Mouse (Mus musculus): ENCODE measurements around the gene Cage1. TPM values are rescaled to one million over a fixed set of nuclear protein-coding genes. Genes with fewer than 3 reads are reported as not detected.
A peak's percentile ranks its signal among the peaks of the same experiment; 100 is the strongest.

Cage1 gene
- 1.0 and 1.2 TPM in 2 replicates for polyA plus RNA-seq (2015; fragmentation: Nextera tagmentation; extraction: Ambion mirVana)

- peak; percentile 98 for DNase-seq (ENCODE audit: low spot score)
Observed at GRCm38 (mm10) chr13:38037044-38037687, at the start of gene Cage1. Gene Cage1, minus strand, starts transcription at chr13:38037069.

DNA sequence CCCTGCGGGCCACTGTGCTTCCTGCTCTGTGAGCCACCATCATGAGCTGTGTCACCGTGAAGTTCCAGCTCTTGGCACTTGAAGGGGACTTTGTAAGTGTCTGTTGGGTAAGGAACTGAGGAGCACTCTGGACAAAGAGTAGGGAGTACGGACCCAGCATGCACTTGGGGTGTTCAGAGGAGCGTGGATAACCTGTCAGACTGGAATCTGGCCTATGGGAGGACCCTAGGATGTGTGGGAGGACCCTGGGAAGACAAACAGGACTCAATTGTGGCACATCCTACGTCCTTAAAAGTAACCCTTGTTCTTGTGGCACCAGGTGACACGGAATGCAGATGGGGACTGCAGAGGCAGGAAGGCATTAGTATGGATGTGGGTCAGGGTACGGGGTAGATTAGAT, 44.3 kb upstream of the Cage1 start:
- no peak for DNase-seq (ENCODE audit: low spot score)

GRCm38 (mm10) chr13:38080725-38081124, 43.9 kb upstream of the Cage1 start:
- no peak for DNase-seq (ENCODE audit: low spot score)

DNA sequence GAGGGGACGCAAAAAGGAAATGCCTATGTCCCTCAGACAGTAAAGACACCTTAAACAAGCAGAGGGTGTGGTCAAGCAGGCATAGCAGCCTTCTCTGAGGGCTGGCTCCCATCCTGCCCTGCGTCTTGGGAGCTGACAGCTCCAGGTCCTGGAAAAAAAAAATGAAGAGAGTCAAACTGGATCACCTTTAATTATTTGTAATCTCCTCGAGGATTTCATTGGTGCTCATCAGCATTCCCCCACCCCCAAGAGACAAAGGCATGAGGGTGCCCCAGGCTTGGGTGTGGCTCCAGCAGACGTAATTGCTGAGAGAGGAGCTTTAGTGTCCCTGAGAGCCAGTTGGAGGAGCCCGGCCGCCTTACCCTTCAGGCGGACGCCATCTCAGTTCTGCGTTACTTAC, 43.1 kb upstream of the Cage1 start:
- DNase-seq (ENCODE audit: low spot score), result no peak

GRCm38 (mm10) chr13:38079366-38079765, 42.5 kb upstream of the Cage1 start:
- DNase-seq (ENCODE audit: low spot score), result no peak

DNA sequence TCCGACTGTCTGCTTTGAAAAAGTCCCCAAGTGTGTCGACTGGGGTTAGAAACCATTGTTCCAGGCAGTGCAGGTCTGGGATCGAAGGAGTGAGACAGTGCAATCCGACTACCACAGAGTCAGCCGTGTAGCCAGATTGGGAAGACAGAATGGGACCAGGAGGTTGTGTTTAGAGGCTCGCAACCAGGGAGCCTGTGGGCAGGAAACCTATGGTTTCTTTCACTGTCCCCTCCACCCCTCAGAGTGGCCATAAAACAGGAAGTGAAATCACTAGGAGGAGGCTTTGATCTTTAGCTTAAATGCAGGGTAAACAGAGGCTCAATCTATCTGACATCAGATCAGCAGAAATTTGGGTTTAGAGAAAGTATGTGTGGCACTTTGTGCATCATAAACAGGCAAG, 42.0 kb upstream of the Cage1 start:
- no peak for DNase-seq (ENCODE audit: low spot score)

DNA sequence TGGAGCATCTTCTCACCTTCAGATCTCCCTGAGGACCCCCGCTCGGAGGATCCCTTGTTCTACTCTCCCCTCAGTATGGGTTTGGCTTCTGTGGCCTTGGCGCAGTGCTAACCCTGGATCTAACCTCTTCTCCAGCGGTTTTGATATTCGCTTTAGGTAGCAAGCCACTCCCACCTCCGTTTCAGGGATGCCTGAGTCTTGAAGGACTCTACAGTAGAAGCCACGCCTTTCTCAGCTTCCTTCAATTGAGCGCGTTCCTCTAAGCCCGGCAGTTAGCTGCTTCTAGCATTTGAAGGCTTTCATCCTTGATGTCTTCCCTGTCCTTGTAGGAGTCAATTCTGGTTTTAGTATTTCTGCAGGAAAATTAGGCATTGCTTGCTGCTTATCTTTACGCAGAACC, 40.2 kb upstream of the Cage1 start:
- DNase-seq (ENCODE audit: low spot score), result peak; percentile 47

- no peak for DNase-seq (ENCODE audit: low spot score)
Observed at GRCm38 (mm10) chr13:38074404-38074803, 37.5 kb upstream of the Cage1 start.

DNA sequence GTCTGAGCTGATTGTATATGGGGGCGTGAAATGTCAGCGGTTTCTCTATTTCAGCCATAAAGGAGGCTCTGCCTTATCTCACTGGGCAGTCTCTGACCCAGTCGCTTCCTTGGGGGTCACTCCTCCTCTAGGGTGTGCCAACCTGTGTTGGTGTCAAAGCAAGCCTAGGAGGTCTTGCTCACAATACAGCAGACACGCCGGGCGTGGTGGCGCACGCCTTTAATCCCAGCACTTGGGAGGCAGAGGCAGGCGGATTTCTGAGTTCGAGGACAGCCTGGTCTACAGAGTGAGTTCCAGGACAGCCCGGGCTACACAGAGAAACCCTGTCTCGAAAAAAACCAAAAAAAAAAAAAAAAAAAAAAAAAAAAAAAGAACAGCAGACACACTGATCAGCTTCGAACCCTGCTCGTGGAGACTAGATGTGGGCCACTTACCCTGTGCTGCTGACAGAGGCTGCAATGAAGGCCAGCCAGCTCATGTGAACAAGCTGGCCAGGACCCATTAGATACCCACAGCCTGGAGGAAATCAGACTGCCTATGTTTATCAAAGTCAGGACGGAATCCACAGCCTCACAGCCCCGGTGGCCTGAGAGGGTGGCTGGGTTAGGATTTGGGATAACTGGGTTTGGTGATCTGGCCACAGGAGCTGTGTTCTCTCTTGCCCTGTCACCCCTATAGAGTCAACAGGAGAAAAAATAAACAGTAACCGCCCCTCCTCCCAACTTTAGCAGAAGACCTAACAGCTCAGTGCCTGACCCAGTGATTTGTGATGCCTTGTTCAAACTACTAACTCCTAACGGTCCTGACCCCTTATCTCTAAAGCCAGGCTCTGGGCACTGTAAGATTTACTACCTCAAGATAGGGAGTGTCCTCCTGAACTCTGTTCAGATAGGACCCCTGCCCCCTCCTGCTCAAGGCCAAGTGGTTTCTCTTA, 36.8 kb upstream of the Cage1 start:
- DNase-seq (ENCODE audit: low spot score), result no peak

DNA sequence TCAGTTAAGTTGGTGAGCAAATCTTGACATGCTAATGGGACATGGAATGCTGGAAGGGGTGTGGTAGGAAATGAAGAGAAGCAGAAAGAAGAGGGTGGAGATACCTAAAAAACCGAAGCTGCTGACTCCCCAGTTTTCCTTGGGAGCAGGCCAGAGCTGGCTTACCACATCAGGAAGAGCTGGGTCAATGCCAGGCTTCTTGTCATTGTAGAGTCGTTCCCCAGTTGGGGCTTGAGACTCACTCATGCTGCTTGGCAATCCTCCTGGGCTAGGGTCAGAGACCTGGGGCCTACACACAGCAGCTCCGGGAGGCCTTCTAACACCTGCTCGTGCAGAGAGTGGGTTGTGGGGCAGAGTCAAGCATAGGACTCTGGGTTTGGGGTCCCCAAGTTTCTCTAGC, 34.1 kb upstream of the Cage1 start:
- DNase-seq (ENCODE audit: low spot score), result no peak

DNA sequence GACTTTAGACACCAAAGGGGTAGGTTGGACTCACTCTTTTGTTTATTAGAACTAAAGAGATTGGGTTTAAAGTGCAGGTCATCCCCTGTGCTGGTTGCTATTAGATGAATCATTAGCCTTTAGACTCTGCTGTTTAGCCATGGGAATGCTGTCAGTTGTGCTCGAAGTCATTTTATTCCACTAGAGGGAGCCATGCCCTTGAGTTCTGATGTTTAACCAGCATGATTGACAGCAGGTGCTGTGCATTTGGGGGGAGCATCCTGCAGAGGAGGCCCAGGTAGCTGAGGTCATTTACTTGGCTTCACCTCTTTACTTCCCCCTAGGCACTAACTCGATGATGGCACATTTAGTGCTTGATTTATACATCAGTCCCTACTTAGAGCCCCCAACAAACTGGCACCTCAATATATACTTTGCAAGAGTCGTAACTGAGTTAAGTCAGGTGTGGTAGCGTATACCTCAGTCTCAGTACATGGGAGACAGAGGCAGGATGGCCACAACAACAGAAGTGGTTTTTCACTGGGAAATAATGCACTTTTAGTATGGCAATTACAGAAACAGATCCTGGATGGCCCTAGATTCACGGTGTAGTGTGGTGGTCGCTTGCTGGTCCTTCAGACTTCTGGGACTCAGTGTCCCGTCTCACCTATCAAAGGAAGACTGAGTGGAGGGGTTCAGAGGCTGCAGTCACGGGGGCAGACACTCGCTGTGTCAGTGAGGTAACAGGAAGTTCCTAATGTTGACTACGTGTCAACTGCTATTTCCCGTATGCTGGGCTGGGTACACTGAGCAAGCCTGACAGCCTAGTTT, 28.2 kb upstream of the Cage1 start:
- DNase-seq (ENCODE audit: low spot score), result peak; percentile 70

GRCm38 (mm10) chr13:38062678-38063077, 25.8 kb upstream of the Cage1 start:
- no peak for DNase-seq (ENCODE audit: low spot score)

DNA sequence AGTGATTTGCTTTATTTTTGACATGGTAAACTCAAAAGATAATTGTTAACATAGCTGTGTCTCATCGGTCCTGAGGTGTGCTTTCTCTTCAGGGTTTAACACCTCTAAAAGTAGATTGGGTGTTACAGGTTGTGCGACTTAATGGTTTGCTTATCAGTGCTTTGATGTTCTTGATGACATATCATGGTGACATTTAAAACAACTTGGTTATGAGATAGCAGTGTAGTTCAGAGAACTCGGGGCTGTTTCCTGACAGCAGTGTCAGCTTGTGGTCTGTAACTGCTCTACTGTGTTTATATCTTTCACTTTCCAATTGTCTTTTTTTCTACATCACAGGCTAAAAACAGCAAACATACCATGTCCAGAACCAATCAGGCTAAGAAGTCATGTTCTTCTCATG, 13.0 kb upstream of the Cage1 start:
- DNase-seq (ENCODE audit: low spot score), result no peak

DNA sequence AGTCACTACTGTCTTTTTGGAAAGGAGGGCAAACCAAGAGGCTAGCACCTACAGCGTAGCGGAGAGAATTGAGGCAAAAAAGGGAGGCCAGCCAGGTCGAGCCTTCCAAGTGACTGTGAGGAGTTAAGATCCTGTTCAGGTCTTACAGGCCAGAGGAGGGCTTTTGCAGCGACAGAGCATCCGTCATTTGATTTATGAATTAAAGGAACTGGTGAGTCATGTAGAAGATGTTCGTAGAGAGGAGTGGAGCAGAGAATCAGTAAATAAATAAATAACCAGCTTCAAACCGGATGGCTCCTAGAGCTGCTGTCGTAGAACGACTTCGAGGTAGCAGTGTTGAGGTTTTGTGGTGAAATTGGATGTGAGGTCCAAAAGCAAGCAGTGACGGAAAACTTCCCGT, 942 bp upstream of the Cage1 start:
- peak; percentile 21 for DNase-seq (ENCODE audit: low spot score)

- peak; percentile 15 for DNase-seq (ENCODE audit: low spot score)
Observed at GRCm38 (mm10) chr13:38036343-38037043, 376 bp downstream of the Cage1 start, which contains the start of gene Riok1. Gene Riok1, plus strand, starts transcription at chr13:38036995.

GRCm38 (mm10) chr13:38028407-38028806, 8.5 kb downstream of the Cage1 start:
- DNase-seq (ENCODE audit: low spot score), result no peak

DNA sequence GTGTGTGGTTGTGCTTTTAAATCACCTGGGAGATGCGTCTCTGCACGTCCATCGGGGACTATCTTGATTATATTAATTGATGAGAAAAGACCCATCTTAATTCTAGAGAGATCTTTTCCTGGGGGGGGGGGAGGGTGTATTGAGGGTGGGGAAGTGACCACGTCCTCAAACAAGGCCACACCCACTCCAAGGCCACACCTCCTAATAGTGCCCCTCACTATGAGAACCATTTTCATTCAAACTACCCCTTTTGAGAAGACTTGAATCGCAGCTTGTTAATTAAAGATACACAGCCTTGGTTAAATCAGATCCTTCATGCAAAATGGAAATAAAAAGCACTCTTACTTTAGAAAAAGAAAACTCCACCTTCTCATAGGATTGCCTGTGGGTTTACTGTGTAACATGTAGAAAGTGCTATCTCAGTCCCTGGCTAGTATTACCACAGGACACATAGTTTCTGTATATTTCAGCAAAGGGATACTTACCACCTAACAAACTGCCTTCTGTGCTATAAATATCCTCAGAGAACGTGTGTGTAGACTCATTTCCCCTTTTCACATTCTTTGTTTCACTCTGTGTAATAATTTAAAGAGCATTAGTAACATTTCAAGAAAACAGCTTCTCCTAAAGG, 9.1 kb downstream of the Cage1 start:
- no peak for DNase-seq (ENCODE audit: low spot score)

DNA sequence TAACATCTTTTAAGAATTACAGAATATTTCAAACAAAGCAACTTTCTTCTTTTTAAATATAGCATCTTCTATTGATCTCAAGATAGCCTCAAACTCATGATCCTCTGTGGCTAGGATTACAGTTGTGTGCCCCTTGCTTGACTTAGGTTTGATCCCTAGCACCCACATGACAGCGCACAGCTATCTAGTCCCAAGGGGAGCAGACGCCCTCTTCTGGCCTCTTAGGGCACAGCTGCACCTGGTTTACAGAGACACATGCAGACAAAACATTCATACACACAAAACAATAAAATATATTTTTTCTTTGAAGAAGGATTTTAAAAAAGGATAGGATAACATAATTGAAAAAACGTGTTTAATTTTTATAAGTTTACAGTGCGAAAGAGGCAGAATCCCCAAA, 11.0 kb downstream of the Cage1 start:
- DNase-seq (ENCODE audit: low spot score), result no peak

DNA sequence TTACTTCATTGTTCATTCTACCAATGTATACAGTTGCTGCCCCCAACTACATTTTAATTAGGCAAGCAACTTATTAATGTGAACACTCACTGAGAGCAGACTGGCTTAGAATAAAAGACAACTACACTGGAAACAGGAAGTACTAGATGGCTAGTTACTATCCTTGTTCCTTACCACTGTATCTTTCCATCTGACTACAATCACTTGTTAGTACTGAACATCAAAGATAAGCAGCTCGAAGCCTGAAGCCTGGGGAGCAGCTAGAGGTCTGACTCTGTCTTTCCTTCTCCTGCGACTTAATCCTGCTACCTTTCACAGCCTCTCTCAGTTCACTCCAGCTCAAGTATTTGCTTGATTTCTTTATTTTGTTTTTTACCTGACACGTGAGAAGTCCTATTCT, 18.1 kb downstream of the Cage1 start:
- no peak for DNase-seq (ENCODE audit: low spot score)

GRCm38 (mm10) chr13:38015591-38015990, 21.3 kb downstream of the Cage1 start:
- DNase-seq (ENCODE audit: low spot score), result no peak

DNA sequence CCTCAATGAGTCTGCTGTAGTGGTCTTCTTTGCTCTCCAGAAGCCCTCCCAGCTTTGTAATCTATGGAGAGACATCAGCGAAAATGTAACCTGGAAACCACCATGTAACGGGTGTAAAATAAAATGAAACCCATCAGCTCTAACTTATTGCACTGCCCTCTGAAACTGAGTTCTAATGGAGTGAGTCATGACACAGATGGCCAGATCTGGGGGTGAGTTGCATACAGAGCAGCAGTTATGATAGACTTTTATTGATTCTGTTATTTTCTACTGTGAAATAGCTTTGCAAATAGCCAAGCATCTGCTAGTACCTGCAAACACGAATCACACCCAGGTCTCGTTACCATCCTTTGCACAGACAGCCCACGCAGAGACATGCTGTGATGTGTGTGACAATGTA, 24.4 kb downstream of the Cage1 start:
- no peak for DNase-seq (ENCODE audit: low spot score)
